Mouse (Mus musculus) left cerebral cortex, adult 18-20 months (tissue): ENCODE data around the gene Pla1a. TPM values are rescaled to one million over a fixed set of nuclear protein-coding genes. Genes with fewer than 3 reads are reported as not detected.
"Not testable (repeated sequence)": the region's sequence is repeated elsewhere in the genome, so short reads cannot be mapped to it uniquely, and the experiment has no call there.

Experiments used
- DNase-seq, 2 experiments: peaks; one replicate each; pipeline ENCODE4 v3.0.0; 2021 to 2022; ENCODE audit warnings: low spot score in 2 of 2, mixed read lengths in 1 of 2
- long read RNA-seq, 2 experiments: library from polyadenylated mRNA; stranded (forward); transcript quantifications; one replicate each; pipeline ENCODE4 v2.0.0; 2021
- total RNA-seq, 2 experiments: library from RNA; stranded (reverse); gene quantifications; 2 replicates each; pipeline ENCODE4 v1.2.3; 2021

Gene Pla1a
- total RNA-seq, result 1 to 10 TPM in 1 of 2 experiments, under 1 TPM in 1; 0.94 to 1.0 TPM
- long read RNA-seq, experiment 1, result 0 reads
- long read RNA-seq, experiment 2, partial matches to known transcripts, result 0 of 2 reads
- long read RNA-seq, experiment 2, other reads (novel, unspliced or antisense), result 0 of 2 reads

DNA sequence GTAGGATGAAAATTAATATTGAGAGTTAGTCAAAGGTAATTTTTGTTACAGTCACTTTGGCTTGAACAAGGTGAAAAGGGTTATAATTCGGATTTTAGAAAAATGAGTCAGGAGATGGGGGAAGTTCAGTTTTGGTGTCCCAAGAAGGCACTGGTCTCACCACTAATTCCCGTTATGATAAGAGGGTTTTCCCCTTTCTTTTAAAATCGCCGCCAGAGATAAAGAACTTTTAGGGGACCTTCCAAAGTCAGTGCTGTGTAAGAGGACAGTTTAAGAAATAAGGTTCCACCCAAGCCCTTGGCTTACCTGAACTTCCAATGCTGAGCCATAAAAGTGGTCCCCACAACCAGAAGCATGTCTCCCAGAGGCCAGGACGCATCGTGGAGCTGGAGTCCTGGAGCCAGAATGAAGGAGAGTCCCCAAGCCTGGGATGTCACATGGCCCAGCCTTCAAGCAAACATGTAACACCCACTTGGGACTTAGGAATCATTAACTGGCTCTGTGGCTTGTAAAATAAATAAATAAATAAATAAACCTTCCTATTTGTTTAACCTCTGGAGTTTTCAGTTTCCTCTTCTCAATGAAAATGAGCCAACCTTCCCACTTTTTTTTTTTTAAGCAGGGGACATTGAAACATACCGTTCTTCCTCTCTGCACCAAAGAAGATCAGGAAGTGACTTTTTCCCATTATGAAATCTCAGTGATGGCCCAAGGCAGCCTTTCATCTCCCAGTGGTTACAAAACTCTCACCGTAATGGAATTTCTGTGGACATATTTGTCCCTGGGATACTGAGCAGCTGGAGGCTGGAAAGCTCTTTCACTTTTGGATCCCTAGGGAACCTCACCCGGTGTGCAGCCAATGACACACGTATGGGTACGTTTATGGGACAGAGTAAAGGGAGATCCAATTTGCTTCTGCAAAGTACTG lies at the start of gene Pla1a:
Gene Pla1a (minus strand): TSS at position 648 of the 928 bp plus-strand sequence.
- no peak for DNase-seq

DNA sequence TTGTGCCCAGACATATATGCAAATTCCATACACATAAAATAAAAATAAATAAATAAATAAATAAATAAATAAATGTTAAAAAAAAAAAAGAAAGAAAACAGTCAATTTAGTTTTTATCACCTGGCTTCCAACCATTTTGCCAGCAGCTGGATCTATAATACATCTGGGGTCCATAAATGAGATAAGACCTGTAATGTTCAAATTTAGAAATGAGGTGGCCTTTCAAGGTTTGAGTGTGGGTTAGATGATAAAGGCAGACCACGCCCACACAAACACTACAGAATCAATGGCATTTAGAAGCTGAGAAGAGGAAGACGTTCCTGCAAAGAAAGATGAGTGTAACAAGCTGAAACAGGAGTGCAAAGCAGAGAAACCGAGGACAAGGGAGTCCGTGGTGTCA lies 48.4 kb upstream of the Pla1a start:
- no peak for DNase-seq

DNA sequence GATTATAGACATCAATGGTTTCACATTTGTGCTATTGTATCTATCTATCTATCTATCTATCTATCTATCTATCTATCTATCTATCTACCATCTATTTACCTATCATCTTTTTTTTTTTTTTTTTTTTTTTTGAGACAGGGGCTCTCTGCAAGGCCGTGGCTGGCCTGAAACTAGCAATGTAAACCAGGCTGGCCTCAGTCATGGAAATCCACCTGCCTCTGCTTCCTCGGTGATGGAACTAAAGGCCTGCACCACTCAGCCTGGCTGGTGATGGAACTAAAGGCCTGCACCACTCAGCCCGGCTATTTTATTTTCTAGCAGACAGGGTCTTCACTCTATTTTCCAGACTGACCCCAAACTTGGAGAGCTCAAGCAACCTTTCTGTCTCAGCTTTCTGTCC lies 45.4 kb upstream of the Pla1a start:
- DNase-seq, result no peak

DNA sequence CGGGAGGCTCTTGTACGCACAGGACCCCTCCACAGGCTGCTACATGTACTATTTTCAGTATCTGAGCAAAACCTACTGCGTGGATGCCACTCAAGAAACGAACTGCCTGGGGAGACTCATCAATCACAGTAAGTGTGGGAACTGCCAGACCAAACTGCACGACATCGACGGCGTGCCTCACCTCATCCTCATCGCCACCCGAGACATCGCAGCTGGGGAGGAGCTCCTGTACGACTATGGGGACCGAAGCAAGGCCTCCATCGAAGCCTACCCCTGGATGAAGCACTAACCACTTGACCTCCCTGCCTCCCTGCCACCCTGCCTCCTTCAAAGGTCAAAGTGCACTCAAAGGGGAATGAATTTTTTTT lies 44.3 kb upstream of the Pla1a start:
- DNase-seq, result not testable (repeated sequence)

DNA sequence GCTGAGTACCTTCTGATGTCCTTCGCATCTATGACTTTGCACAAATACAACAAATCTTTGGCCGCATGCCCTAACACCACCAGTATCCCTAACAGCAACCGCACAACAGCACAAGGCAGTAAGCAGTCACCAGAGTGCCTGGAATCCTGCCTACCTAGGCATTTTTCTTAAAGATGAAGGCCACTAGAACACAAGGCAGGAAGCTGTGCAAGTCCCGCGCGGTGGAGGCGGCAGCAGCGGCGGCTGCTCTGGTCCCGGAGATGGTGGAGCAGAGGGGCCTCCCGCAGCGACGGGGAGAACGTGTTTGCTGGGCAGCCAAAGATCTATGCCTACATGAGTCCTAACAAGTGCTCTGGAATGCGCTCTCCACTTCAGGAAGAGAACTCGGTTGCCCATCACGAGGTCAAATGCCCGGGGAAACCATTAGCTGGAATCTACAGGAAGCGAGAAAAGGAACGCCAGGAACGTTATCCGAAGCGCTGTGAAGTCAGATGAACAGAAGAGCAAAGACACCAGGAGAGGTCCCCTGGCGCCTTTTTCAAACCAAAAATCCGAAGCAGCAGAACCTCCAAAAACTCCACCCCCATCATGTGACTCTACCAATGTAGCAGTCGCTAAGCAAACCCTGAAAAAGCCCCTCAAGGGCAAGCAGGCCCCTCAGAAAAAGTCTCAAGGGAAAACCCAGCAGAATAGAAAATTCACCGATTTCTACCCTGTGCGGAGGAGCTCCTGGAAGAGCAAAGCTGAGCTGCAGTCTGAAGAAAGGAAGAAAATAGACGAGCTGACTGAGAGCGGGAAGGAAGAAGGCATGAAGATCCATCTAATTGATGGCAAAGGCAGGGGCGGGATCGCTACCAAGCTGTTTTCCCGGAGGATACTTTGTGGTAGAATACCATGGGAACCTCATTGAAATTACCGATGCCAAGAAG lies 43.6 kb upstream of the Pla1a start:
- DNase-seq, result peak; percentile 26 to 44

DNA sequence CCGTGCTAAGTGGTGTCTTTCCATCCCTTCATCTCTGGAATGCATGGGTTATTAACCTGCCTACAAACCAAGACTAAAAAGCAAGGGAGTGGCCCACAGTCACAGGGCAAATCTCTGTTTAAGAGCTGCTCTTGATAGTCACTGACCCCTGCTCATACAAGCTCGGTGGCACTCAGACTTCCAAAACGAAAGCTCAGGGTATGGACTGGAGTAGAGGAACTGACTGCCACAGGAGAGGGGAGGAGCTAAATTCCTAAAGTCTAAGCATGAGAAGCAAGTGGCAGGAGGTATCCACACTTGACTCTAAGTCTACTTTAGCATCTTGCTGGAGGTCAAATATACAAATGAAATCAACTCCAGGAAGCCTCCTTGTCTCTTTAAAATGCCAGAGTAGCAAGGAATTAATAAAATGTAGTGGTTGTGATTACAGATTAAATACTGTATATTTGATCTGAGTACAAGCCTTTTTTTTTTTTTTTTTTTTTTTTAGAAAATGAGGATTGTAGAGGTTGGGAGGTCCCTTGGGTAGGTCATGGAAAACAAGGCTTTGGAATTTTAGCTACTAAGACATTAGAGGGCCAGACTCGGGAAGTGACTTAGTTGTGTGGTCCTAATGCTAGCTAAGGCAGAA lies 42.9 kb upstream of the Pla1a start:
- no peak for DNase-seq

DNA sequence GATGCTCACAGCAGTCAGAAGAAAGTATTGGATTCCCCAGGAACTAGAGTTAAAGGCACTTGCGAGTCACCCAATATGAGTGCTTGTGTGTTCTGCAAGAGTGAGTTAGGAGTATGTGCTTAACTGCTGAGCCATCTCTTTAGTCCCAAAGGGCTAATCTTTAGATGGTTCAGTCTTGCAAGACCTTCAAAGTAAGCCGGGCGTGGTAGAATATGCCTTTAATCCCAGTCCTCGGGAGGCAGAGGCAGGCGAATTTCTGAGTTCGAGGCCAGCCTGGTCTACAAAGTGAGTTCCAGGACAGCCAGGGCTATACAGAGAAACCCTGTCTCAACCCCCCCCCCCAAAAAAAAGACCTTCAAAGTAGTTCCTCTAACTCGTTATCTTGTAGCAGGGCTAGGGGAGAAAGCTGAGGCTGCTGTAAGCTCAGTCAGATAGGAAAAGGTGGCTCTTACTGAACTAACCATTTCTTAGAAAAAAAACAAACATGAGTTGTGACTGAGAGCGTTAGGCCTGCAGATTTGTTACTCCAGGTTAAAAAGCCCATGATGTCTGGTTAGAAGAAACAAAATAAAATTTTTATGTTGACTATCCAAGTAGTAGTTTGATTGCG lies 41.8 kb upstream of the Pla1a start:
- DNase-seq, result no peak

DNA sequence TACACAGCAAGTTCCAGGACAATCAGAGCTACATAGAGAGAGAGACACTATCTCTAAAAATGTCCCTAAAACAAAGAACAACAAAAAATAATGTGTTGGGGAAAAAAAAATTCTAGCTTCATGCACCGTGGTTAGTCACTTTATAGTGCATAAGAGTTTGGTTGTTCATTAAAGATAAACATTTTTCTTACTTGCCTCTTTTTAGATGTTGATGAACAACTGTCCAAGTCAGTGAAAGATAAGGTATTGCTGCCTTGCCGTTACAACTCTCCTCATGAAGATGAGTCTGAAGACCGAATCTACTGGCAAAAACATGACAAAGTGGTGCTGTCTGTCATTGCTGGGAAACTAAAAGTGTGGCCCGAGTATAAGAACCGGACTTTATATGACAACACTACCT lies 40.7 kb upstream of the Pla1a start:
- no peak for DNase-seq

DNA sequence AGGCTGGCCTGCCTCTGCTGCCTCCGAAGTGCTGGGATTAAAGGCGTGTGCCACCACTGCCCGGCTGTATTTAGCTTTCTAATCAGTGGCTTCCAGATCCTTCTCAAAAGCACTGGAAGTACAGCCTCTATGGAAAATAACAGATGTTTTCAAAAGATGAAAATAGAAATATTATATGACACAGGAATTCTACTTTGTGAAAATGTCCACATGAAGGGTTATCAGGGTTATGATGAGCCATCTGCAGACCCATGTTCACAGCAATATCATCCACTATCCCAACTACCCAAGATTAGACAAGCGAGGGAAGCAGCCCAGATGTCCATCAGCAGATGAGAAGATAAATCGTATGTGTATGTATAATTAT lies 39.5 kb upstream of the Pla1a start:
- no peak for DNase-seq

DNA sequence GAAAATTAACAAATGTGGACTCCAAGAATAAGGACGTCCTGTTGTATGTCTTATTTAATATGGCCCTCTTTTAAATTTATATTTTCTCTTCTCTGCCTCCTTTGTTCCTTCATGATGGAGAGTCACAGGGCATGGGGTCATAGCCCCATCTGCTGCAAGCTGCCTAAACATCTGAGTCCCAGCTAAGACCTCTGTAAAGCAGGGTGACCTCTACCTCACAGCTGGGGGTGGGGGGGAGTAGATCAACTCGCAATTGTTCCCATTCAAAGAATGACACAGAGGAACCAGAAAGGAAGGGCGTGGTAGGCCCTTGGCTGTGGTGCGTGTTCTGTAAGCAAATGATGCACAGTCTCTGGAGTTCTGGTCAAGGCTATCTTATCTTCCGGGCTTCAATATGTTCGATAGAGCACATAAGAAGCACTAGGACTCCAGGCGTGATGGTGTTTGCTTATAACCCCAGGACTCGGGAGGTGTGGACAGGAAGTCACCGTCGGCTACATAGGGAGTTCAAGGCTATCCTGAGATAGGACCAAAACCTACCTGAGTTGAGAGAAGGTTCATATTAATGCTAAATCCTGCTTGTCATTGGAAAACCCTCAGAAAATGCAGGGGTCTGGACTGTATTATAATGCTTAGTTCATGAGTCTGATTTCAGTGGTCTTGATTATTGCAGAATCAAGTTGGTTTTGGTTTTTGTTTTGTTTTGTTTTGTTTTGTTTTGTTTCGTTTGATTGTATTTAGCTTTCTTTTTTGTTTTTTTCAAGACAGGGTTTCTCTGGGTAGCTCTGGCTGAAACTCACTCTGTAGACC lies 39.0 kb upstream of the Pla1a start:
- DNase-seq, result no peak

DNA sequence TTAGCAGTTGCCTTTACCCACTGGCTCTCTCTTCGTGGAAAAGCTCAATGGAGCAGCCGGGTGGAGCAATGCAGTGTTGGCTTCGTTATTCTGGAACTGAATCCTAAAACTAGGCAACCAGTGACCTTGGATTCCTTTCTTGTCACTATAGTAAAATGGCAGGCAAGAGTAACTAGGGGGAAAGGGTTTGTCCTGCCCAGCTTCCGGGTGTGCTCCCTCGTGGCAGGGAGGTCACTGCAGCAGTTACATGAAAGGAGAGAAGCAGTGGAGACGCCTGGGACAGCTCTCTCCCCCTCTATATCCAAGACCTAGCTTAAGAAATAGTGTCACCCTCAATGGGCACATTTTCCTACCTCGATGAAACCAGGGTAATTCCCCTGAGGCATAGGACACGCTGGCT lies 36.5 kb upstream of the Pla1a start:
- no peak for DNase-seq

DNA sequence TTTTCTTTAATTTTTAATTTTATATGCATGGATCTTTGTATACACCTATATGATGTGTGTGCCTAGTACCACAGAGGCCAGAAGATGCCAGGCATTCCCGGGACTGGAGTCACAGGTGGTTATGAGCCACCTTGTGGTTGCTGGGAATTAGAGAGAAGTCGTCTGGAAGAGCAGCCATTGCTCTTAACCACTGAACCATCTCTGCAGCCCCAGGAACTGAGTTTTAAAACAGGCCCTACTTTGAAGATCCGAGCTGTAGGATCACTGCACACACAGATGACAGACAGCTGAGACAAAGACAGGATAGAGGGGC lies 35.7 kb upstream of the Pla1a start:
- DNase-seq, result no peak

DNA sequence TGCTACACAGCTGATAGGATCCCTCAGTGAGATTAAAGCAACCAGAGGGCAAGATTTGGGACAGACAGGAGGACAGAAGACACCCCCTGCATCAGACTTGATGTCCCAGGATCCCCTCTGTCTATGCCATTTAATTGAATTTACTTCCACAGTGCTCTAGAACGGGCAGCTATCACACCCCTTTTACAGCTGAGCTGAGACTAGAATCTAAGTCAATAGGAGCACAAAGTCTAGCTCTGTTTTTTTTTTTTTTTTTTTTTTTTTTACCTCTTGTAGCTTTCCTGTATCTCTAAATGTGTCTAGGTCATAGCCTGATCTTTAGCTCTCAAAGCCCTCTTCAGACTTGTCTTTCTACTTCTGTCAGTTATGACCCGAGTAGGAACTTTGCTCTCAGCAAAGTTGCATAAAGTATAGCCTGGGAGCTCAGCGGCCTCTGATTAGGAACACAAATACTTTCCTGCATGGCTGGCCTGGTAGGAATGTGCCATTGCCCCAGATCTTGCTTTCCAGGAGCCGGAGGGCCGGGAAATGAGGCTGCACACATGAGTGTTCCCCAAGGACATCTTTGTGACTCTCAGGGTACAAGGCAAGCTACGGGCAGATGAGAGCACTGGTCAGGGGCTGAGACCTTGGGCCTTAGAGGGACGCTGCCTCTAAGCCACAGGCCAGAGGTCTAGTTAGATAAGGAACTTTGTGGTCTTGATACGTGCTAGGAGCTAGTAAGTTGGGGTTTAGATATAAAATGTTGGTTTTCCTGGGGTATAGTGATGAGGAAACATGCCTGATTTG lies 35.2 kb upstream of the Pla1a start:
- no peak for DNase-seq

DNA sequence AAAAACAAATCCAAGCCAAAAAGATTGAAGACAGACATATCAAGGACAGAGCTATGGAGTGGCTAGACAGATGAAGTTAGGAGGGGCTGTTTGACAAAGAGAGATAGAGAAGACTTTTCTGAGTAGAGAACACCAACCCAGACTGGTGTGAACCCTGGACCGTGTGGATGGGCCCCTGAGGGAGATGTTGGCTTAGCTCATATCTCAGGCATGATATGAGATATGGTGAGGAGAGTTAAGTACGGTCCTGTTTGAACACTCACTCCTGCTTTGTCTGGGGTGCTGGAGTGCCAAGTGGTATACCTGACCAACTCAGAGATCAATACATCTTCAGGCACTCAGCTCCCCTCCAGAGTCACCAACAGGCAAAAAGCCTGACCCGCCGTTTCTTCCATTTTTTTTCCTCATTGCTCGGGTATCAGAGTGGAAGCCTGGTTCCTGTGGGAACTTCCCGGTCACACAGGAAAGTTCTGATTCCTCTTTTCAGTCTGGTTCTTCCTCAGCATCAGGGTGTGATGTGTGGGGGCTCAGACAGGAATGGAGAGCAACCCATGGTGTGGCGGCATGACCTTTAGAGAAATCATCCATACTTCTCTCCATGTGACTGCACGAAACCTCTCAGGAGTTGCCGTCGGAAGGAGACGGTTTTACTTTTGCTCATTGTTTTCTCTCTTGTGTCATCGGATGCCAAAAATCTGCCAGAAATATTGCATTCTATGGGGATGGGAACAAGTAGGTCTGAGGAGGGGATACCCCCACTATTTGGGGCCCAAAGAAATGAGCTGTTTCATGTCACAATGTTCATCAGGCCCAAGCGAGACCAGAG lies 34.4 kb upstream of the Pla1a start:
- no peak for DNase-seq

DNA sequence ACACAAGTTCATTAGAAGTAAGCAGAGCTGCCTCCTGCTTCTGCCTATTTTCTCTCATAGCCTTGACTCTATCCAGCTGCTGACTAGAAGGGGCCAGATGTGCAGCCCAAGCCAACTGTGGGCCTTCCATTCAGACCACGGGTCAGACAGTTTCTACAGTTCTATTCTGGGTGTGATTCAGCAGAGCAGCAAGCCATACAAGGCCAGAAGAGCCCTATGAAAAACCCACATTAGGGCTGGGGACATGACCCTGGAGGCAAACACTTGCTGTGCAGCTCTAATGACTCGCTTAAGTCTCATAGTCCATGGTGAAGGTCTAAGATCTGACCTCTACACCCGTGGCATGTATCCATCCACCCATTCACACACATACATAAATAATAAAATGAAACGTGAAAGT lies 33.1 kb upstream of the Pla1a start:
- no peak for DNase-seq

DNA sequence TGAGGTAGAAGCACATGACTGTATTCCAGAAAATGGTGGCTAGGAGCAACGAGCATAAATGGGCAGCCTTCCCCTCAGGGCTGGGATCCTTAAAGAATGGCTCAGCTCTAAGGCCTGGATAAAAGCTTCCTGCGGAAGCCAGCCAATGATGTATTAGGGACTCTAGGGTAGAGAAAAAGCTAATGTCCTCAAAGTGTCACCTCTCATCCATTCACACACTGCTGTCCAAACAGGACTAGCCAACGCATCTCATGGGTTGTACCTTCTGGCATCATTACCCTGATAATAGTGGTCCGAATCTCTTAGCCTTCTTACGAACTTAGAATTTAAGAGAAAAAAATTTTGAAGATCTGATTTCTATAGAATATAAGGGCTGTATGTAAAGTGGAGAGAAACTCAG lies 30.4 kb upstream of the Pla1a start:
- DNase-seq, result no peak

DNA sequence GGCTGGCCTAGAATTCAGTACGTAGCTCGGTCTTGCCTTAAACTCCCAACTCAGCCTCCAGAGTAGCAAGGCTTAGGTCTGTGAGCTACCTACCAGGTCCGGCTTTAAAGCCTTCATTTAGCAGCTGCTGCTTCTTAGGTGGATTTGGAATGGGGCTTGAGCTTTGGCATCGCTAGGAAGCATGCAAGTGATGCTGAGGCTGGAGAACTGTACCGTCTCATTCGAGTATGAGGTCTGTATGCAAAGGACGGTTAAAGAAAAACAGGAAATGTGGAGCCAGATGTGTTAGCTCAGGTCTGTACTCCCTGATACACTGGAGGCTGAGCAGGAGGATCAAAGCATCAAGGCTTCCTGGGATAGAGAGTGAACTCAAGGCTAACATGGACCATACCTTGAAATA lies 29.2 kb upstream of the Pla1a start:
- no peak for DNase-seq

DNA sequence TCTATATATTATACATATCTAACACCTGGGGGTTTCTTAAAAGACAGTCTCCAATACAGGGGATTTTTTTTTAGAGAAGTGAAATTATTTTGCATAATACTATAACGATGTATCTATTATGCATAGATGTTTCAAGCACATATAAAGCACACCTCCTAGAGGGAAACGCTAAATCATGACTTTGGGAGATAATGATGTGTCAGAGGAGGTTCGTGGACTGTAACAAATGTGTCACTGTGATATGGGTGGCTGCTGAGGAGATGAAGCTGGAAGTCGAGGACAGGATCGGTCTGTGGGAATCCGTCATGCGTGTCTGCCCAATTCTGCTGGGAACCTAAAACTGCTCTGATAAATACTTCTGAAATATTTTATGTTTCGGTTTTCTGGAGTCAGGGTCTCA lies 28.8 kb upstream of the Pla1a start:
- DNase-seq, result no peak

DNA sequence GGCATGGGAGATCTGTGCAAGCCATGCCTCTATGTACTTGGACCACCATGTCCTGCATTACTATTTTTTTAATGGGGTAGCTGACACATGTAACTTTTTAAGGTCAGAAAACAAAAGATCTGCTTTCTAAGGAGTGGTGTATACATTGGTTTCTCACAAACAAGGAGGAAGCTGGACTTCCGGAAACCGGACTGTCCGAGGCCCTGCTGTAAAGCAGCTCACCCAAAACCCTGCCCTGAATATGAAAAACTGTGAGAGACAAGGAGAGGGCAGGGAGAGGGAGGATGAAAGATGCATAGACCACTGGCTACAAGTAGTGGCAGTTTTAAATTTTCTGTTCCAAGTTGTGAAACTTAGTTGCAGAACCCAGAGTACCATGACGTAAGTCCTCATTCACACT lies 27.0 kb upstream of the Pla1a start:
- no peak for DNase-seq
